Mouse (Mus musculus) embryonic facial prominence, embryonic 14.5 days (tissue): ENCODE data around the gene Shisa4. TPM values are rescaled to one million over a fixed set of nuclear protein-coding genes. Genes with fewer than 3 reads are reported as not detected.
A peak's percentile ranks its signal among the peaks of the same experiment; 100 is the strongest.
"Not testable (repeated sequence)": the region's sequence is repeated elsewhere in the genome, so short reads cannot be mapped to it uniquely, and the experiment has no call there.

ENCODE experiments used
- ATAC-seq: fragments of 200-750 bp; cut with Nextera tagmentation; 2 replicates; pipeline ENCODE4 v1.8.0; 2017; ENCODE audit warnings: low read depth, moderate number of reproducible peaks, moderate TSS enrichment
- DNase-seq: peaks from one replicate; pipeline ENCODE4 v3.0.0-alpha.2; 2015; ENCODE audit warnings: low spot score
- H3K27ac ChIP-seq: fragments of 300-500 bp; sonication (generic); replicated peaks from 2 replicates; pipeline ENCODE4 v1.5.1; 2014; ENCODE audit warnings: low read depth, mild to moderate bottlenecking, low read length, moderate library complexity
- H3K27me3 ChIP-seq: fragments of 300-500 bp; sonication (generic); replicated peaks from 2 replicates; pipeline ENCODE4 v1.6.1; 2014; ENCODE audit warnings: low read length; ENCODE audit not compliant: control insufficient read depth, insufficient read depth
- H3K36me3 ChIP-seq: fragments of 300-500 bp; sonication (generic); 2 replicates; pipeline ENCODE4 v1.6.1; 2014; ENCODE audit warnings: low read length, mixed read lengths; ENCODE audit not compliant: control insufficient read depth, insufficient read depth
- H3K4me1 ChIP-seq: fragments of 300-500 bp; sonication (generic); 2 replicates; pipeline ENCODE4 v1.6.1; 2014; ENCODE audit warnings: antibody characterized with exemption, low read length; ENCODE audit not compliant: control insufficient read depth, insufficient read depth
- H3K4me2 ChIP-seq: fragments of 300-500 bp; sonication (generic); 2 replicates; pipeline ENCODE4 v1.6.1; 2014; ENCODE audit warnings: low read depth, mild to moderate bottlenecking, low read length, moderate library complexity, mixed read lengths
- H3K4me3 ChIP-seq: fragments of 300-500 bp; sonication (generic); 2 replicates; pipeline ENCODE4 v1.5.1; 2014; ENCODE audit warnings: low read depth, mild to moderate bottlenecking, low read length
- H3K9ac ChIP-seq: fragments of 300-500 bp; sonication (generic); 2 replicates; pipeline ENCODE4 v1.6.1; 2014; ENCODE audit warnings: low read depth, mild to moderate bottlenecking, low read length, moderate library complexity, mixed read lengths
- H3K9me3 ChIP-seq: fragments of 300-500 bp; sonication (generic); 2 replicates; pipeline ENCODE4 v1.6.1; 2016; ENCODE audit warnings: low read length; ENCODE audit not compliant: control insufficient read depth
- WGBS: fragments of 180-500 bp; shearing (Covaris S2); extraction: QIAGEN DNeasy Blood & Tissue Kit; methylation state at CpG from one replicate; pipeline ENCODE4 v1.1.7; 2014; 5-methylcytosine and 5-hydroxymethylcytosine counted together
- polyA plus RNA-seq: library from polyadenylated mRNA; unstranded; fragments of >200 nt; fragmentation: Nextera tagmentation; extraction: Ambion mirVana; gene quantifications from 2 replicates; pipeline ENCODE4 v1.2.1, GENCODE M21; 2014

Gene Shisa4
- polyA plus RNA-seq, 1 experiment from 2014 or later = 25.2 TPM

GRCm38 (mm10) chr1:135399466-135399865 is 24.4 kb upstream of the Shisa4 start:
- 91% methylated on average over 5 of the region's 5 CpGs for WGBS
- no peak overlapping the region for H3K27ac ChIP-seq
- no peak for ATAC-seq

DNA sequence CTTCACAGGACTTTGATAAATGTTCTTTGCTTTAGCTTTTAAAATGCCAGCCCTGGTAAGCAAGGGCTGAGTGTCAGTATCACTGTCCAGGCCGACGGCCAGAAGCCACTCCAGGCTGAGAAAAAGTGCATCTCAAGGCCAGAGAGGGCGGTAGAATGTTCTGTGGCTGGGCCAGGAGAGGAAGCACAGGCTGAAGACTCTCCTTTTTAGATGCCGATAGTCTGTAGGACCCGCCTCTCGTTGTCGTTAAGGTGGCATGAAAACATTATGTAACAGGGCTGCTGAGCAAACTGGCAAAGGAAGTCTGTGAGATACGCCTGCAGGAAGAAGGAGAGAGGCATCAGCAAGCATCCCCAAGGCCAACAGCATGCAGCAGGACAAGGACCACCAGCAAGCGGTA is 10.1 kb upstream of the Shisa4 start:
- no peaks in the 10 kb centered on the region for H3K4me1 ChIP-seq
- H3K36me3 ChIP-seq = peaks cover 83% of the 10 kb centered on the region
- H3K9ac ChIP-seq = no peak overlapping the region
- no peak overlapping the region for H3K27ac ChIP-seq
- no peaks in the 10 kb centered on the region for H3K27me3 ChIP-seq
- DNase-seq (no peak), ATAC-seq (no peak)
- no peaks in the 10 kb centered on the region for H3K9me3 ChIP-seq
- WGBS = 88% methylated on average over 9 of the region's 9 CpGs
- no peak overlapping the region for H3K4me3 ChIP-seq
- H3K4me2 ChIP-seq = no peak overlapping the region

More at GRCm38 (mm10) chr1:135399466-135399865, 24.4 kb upstream of the Shisa4 start:
- no peaks in the 10 kb centered on the region for H3K4me1 ChIP-seq
- no peaks in the 10 kb centered on the region for H3K9me3 ChIP-seq
- DNase-seq = no peak
- H3K27me3 ChIP-seq = no peaks in the 10 kb centered on the region
- H3K4me3 ChIP-seq = no peak overlapping the region
- no peak overlapping the region for H3K9ac ChIP-seq
- H3K36me3 ChIP-seq = peaks cover 93% of the 10 kb centered on the region
- H3K4me2 ChIP-seq = no peak overlapping the region

- Histone ChIP-seq H3K9me3 (no peaks in the 10 kb centered on the region), H3K9ac (no peak overlapping the region), H3K27me3 (no peaks in the 10 kb centered on the region), H3K4me2 (no peak overlapping the region), H3K36me3 (peaks cover 73% of the 10 kb centered on the region), H3K27ac (no peak overlapping the region), H3K4me1 (no peaks in the 10 kb centered on the region), H3K4me3 (no peak overlapping the region)
- DNase-seq (no peak), ATAC-seq (no peak)
- 94% methylated on average over 5 of the region's 5 CpGs for WGBS
Measured at GRCm38 (mm10) chr1:135384171-135384570, 9.1 kb upstream of the Shisa4 start.

- H3K36me3 ChIP-seq = peaks cover 47% of the 10 kb centered on the region
- not testable (repeated sequence) for ATAC-seq, H3K4me2 ChIP-seq, DNase-seq, H3K9me3 ChIP-seq, H3K4me1 ChIP-seq, H3K27ac ChIP-seq, H3K4me3 ChIP-seq, H3K9ac ChIP-seq, H3K27me3 ChIP-seq
- WGBS = 58% methylated on average over 6 of the region's 6 CpGs
Measured at GRCm38 (mm10) chr1:135381560-135381959, 6.5 kb upstream of the Shisa4 start.

- Histone ChIP-seq H3K27ac (no peak overlapping the region), H3K4me2 (no peak overlapping the region), H3K4me3 (no peak overlapping the region), H3K9me3 (no peaks in the 10 kb centered on the region), H3K4me1 (no peaks in the 10 kb centered on the region), H3K36me3 (peaks cover 34% of the 10 kb centered on the region), H3K27me3 (no peaks in the 10 kb centered on the region), H3K9ac (no peak overlapping the region)
- DNase-seq (no peak), ATAC-seq (no peak)
- WGBS = 76% methylated on average over 15 of the region's 15 CpGs
Measured at GRCm38 (mm10) chr1:135380071-135380991, 5.3 kb upstream of the Shisa4 start.

DNA sequence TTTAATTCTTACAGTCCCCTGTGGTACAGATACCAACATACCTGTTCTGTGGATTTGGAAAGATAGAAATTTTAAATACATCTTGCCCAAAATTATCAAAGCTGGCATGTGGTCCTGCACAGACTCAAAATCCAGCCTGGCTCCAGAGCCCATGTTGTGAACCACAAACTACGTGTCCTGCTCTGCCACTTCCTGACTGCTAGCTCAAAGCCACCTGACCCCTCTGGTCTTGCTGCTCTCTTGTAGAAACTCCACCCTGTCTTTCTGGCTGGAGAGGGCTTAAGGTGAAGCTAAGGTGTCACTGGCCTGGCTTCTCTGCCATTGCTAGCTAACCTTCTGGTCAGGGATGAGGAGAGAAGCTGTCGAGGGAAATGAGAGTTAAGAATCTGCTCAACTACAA is 4.0 kb upstream of the Shisa4 start:
- 41% methylated on average over 2 of the region's 2 CpGs for WGBS
- no peak overlapping the region for H3K9ac ChIP-seq
- no peak overlapping the region for H3K4me3 ChIP-seq
- H3K27ac ChIP-seq = no peak overlapping the region
- ATAC-seq = no peak
- no peak overlapping the region for H3K4me2 ChIP-seq
- no peaks in the 10 kb centered on the region for H3K9me3 ChIP-seq
- peaks cover 4% of the 10 kb centered on the region; the same call in 1 of the 2 replicates for H3K4me1 ChIP-seq
- H3K36me3 ChIP-seq = peaks cover 21% of the 10 kb centered on the region
- H3K27me3 ChIP-seq = no peaks in the 10 kb centered on the region
- DNase-seq = no peak

- ATAC-seq (no peak), DNase-seq (no peak)
- H3K4me3 ChIP-seq = no peak overlapping the region
- no peak overlapping the region for H3K4me2 ChIP-seq
- H3K27me3 ChIP-seq = no peaks in the 10 kb centered on the region
- peaks cover 8% of the 10 kb centered on the region; the same call in 1 of the 2 replicates for H3K4me1 ChIP-seq
- H3K36me3 ChIP-seq = peaks cover 17% of the 10 kb centered on the region
- H3K27ac ChIP-seq = no peak overlapping the region
- H3K9me3 ChIP-seq = no peaks in the 10 kb centered on the region
- 61% methylated on average over 9 of the region's 9 CpGs for WGBS
- H3K9ac ChIP-seq = no peak overlapping the region
Measured at GRCm38 (mm10) chr1:135378576-135378975, 3.5 kb upstream of the Shisa4 start.

DNA sequence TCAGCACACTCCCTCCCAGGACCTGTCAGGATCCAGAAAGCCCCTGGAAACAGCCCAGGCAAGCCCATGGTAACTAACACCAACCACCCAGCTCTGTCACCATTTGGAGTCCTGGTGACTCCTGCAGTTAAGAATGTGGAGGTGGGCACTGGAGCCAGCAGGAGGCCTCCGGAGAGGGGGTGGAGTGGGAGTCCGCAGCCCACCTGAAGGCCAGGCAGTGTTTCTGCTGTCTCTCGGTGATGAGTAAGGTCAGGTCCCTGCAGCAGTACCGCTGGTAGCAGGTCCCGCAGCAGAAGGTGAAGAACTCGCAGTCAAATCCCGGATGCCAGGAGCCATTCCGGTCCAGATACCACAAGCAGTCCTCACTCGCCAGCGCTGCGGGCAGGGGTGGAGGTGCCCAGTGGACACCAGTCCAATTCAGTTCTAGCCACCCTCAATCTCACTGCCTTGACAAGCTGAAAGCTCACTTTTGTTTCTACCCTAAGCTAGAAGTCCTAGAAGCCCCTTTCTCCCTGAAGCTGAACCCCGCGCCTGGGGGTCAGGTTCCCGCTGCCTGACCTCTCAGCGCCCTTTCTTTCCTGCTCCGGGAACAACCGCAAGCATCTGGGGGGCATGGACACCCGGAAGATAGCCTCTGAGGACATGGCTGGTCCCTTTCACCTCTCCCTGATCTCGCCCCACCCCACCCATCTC is 716 bp downstream of the Shisa4 start:
- no peaks in the 10 kb centered on the region for H3K9me3 ChIP-seq
- DNase-seq (no peak), ATAC-seq (no peak)
- no peaks in the 10 kb centered on the region for H3K27me3 ChIP-seq
- WGBS = 2% methylated on average over 19 of the region's 19 CpGs
- no peak overlapping the region for H3K27ac ChIP-seq
- peak overlapping the region; percentile 87 for H3K4me2 ChIP-seq
- H3K36me3 ChIP-seq = no peaks in the 10 kb centered on the region
- H3K9ac ChIP-seq = peak overlapping the region; percentile 74
- H3K4me3 ChIP-seq = peak overlapping the region; percentile 57
- H3K4me1 ChIP-seq = peaks cover 8% of the 10 kb centered on the region; the same call in 1 of the 2 replicates
